Mouse (Mus musculus): Measurements from ENCODE around the gene Catsperd.
"Not testable (repeated sequence)": the region's sequence is repeated elsewhere in the genome, so short reads cannot be mapped to it uniquely, and the experiment has no call there.

Gene Catsperd

GRCm38 (mm10) chr17:56613236-56613844 is 14.6 kb upstream of the Catsperd start, which contains the start of gene Rpl36:
Gene Rpl36 (plus strand): TSS chr17:56613416.
- DNase-seq: peak; percentile 95

- DNase-seq: not testable (repeated sequence)
Measured at GRCm38 (mm10) chr17:56613893-56614292, 14.1 kb upstream of the Catsperd start.

GRCm38 (mm10) chr17:56614391-56615135 is 13.4 kb upstream of the Catsperd start:
- DNase-seq: no peak

- no peak for DNase-seq
Measured at GRCm38 (mm10) chr17:56615136-56615784, 12.7 kb upstream of the Catsperd start.

- no peak for DNase-seq
Measured at GRCm38 (mm10) chr17:56615792-56616191, 12.2 kb upstream of the Catsperd start.

GRCm38 (mm10) chr17:56616725-56617124 is 11.2 kb upstream of the Catsperd start:
- DNase-seq: no peak

GRCm38 (mm10) chr17:56617628-56618027 is 10.3 kb upstream of the Catsperd start:
- DNase-seq: no peak

GRCm38 (mm10) chr17:56625495-56625894 is 2.4 kb upstream of the Catsperd start:
- DNase-seq: no peak

- DNase-seq: peak; percentile 45
Measured at GRCm38 (mm10) chr17:56626260-56626659, 1.7 kb upstream of the Catsperd start.

- DNase-seq: peak; percentile 95
Measured at GRCm38 (mm10) chr17:56626754-56627470, 1.0 kb upstream of the Catsperd start, which contains the start of gene Lonp1. Gene Lonp1 (minus strand): TSS chr17:56626887.

GRCm38 (mm10) chr17:56629800-56630781 is 2.1 kb downstream of the Catsperd start:
- not testable (repeated sequence) for DNase-seq

GRCm38 (mm10) chr17:56631807-56632206 is 3.9 kb downstream of the Catsperd start:
- no peak for DNase-seq

- no peak for DNase-seq
Measured at GRCm38 (mm10) chr17:56634023-56634422, 6.1 kb downstream of the Catsperd start.

GRCm38 (mm10) chr17:56643237-56643636 is 15.3 kb downstream of the Catsperd start:
- no peak for DNase-seq

- no peak for DNase-seq
Measured at GRCm38 (mm10) chr17:56647546-56647945, 19.6 kb downstream of the Catsperd start.

GRCm38 (mm10) chr17:56651801-56652200 is 23.9 kb downstream of the Catsperd start:
- no peak for DNase-seq

- DNase-seq: no peak
Measured at GRCm38 (mm10) chr17:56654771-56655170, 26.8 kb downstream of the Catsperd start.

- DNase-seq: no peak
Measured at GRCm38 (mm10) chr17:56655311-56655710, 27.4 kb downstream of the Catsperd start.

GRCm38 (mm10) chr17:56656171-56656570 is 28.2 kb downstream of the Catsperd start:
- no peak for DNase-seq

- no peak for DNase-seq
Measured at GRCm38 (mm10) chr17:56663659-56664058, 35.7 kb downstream of the Catsperd start.

GRCm38 (mm10) chr17:56664333-56664732 is 36.4 kb downstream of the Catsperd start:
- no peak for DNase-seq

GRCm38 (mm10) chr17:56666384-56666783 is 38.4 kb downstream of the Catsperd start:
- DNase-seq: no peak

All from right cerebral cortex, postnatal 25 days (tissue).